Mouse (Mus musculus) MEL (cell line): ENCODE measurements at regions not wholly inside any gene's neighbourhood (a gene's known extent, or its start where the extent isn't known, plus 50 kb on each side); places are given as distances from the start of the nearest gene placed in this dataset.

ENCODE experiments used
- CHD1 ChIP-seq: IDR thresholded peaks from 2 replicates; pipeline ENCODE4 v1.6.1; 2012; ENCODE audit warnings: low read depth, mild to moderate bottlenecking, inconsistent platforms, low read length, improper control_type of control experiment
- CTCF ChIP-seq, 3 experiments: IDR thresholded peaks in 2 of 3; conservative IDR thresholded peaks in 1 of 3; 2 replicates each; pipeline ENCODE4 v1.5.1; 2011 to 2012; ENCODE audit warnings: low read length in 3 of 3, low read depth in 2 of 3, mild to moderate bottlenecking in 2 of 3, improper control_type of control experiment in 1 of 3, inconsistent platforms in 1 of 3, mixed read lengths in 1 of 3, moderate library complexity in 1 of 3; ENCODE audit not compliant: control insufficient read depth in 1 of 3, insufficient read depth in 1 of 3, poor library complexity in 1 of 3, severe bottlenecking in 1 of 3
- EP300 ChIP-seq, 2 experiments: IDR thresholded peaks; 2 replicates each; pipeline ENCODE4 v1.6.1; 2011; ENCODE audit warnings: improper control_type of control experiment in 2 of 2, low read length in 2 of 2, low read depth in 1 of 2, mild to moderate bottlenecking in 1 of 2
- GATA1 ChIP-seq: IDR thresholded peaks from 2 replicates; pipeline ENCODE4 v1.6.1; 2011; ENCODE audit warnings: low read depth, low read length, improper control_type of control experiment
- POLR2A ChIP-seq, 2 experiments: IDR thresholded peaks; 2 replicates each; pipeline ENCODE4 v1.6.1; 2011 to 2012; ENCODE audit warnings: low read length in 2 of 2, mild to moderate bottlenecking in 2 of 2, control low read depth in 1 of 2, improper control_type of control experiment in 1 of 2, low read depth in 1 of 2, moderate library complexity in 1 of 2; ENCODE audit not compliant: control insufficient read depth in 1 of 2, insufficient read depth in 1 of 2, poor library complexity in 1 of 2
- POLR2AphosphoS5 ChIP-seq: IDR thresholded peaks from 2 replicates; pipeline ENCODE4 v1.6.1; 2012; ENCODE audit warnings: low read depth, borderline replicate concordance, mild to moderate bottlenecking, inconsistent platforms, low read length, moderate library complexity, mixed read lengths
- SMC3 ChIP-seq: IDR thresholded peaks from 2 replicates; pipeline ENCODE4 v1.6.1; 2011; ENCODE audit warnings: low read depth, low read length, improper control_type of control experiment
- USF2 ChIP-seq, 2 experiments: IDR thresholded peaks; 2 replicates each; pipeline ENCODE4 v1.6.1; 2011 to 2012; ENCODE audit warnings: improper control_type of control experiment in 2 of 2, low read length in 2 of 2, borderline replicate concordance in 1 of 2, inconsistent platforms in 1 of 2, low read depth in 1 of 2, mild to moderate bottlenecking in 1 of 2; ENCODE audit not compliant: insufficient read depth in 1 of 2
- ZC3H11A ChIP-seq: IDR thresholded peaks from 2 replicates; pipeline ENCODE4 v1.6.1; 2012; ENCODE audit warnings: low read depth, mild to moderate bottlenecking, inconsistent platforms, low read length, improper control_type of control experiment
- ZKSCAN1 ChIP-seq: IDR thresholded peaks from 2 replicates; pipeline ENCODE4 v1.6.1; 2012; ENCODE audit warnings: low read depth, mild to moderate bottlenecking, inconsistent platforms, low read length, improper control_type of control experiment, moderate library complexity
- ZMIZ1 ChIP-seq: IDR thresholded peaks from 2 replicates; pipeline ENCODE4 v1.6.1; 2012; ENCODE audit warnings: low read depth, mild to moderate bottlenecking, inconsistent platforms, low read length, improper control_type of control experiment, moderate library complexity

DNA sequence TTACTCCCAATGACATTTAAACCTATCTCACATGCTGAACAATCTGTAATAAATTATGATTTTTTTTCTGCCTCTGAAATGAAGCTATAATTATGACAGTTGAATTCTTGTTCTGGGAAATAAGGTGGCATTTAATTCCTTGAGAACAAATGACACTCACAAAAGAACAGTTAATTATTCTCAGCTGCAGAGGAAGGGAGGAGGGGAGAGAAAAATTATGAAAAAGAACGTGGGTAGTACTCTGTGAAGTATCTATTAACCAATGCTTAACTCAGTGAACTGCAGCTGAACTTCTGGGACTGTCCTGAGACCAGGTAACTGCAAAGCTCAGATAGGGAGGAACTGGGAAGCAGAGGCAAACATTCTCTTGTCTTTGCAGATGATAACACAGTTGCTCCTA, 302.6 kb upstream of the Fam92a start:
- TF ChIP-seq ZKSCAN1 (no peak), POLR2A (IDR thresholded peaks at IDR 0.05; ENCODE audit: control insufficient read depth in 1 of 2, insufficient read depth in 1 of 2, low read depth in 1 of 2, low read length in 2 of 2, poor library complexity in 1 of 2) (no peak), POLR2AphosphoS5 (no peak), CTCF (IDR thresholded peaks at IDR 0.05 in 2 of 3, conservative IDR thresholded peaks at IDR 0.05 in 1 of 3; ENCODE audit: control insufficient read depth in 1 of 3, insufficient read depth in 1 of 3, low read depth in 2 of 3, low read length in 3 of 3, poor library complexity in 1 of 3, severe bottlenecking in 1 of 3) (no peak), CHD1 (no peak), EP300 (IDR thresholded peaks at IDR 0.05; ENCODE audit: low read depth in 1 of 2, low read length in 2 of 2) (no peak), USF2 (IDR thresholded peaks at IDR 0.05; ENCODE audit: borderline replicate concordance in 1 of 2, insufficient read depth in 1 of 2, low read depth in 1 of 2, low read length in 2 of 2) (no peak), SMC3 (no peak), ZC3H11A (no peak), ZMIZ1 (no peak), GATA1 (no peak)
